Mouse (Mus musculus) neural tube, embryonic 11.5 days (tissue): ENCODE results near the gene Ldb3. TPM values are rescaled to one million over a fixed set of nuclear protein-coding genes. Genes with fewer than 3 reads are reported as not detected.

Experiments
- ATAC-seq: fragments of 200-750 bp; cut with Nextera tagmentation; 2 replicates; pipeline ENCODE4 v1.8.0; 2017; ENCODE audit warnings: moderate number of reproducible peaks, mild to moderate bottlenecking, moderate TSS enrichment, moderate library complexity; ENCODE audit not compliant: insufficient read depth, low FRiP score, low TSS enrichment
- DNase-seq: peaks from one replicate; pipeline ENCODE4 v3.0.0-alpha.2; 2015; ENCODE audit warnings: low spot score
- H3K27ac ChIP-seq: fragments of 300-500 bp; sonication (generic); 2 replicates; pipeline ENCODE4 v1.5.1; 2014; ENCODE audit warnings: low read depth, mild to moderate bottlenecking, low read length
- H3K27me3 ChIP-seq: fragments of 300-500 bp; sonication (generic); 2 replicates; pipeline ENCODE4 v1.6.1; 2014; ENCODE audit warnings: mild to moderate bottlenecking, low read length, mixed read lengths; ENCODE audit not compliant: control insufficient read depth, insufficient read depth
- H3K36me3 ChIP-seq: fragments of 300-500 bp; sonication (generic); 2 replicates; pipeline ENCODE4 v1.6.1; 2014; ENCODE audit warnings: mild to moderate bottlenecking, low read length, moderate library complexity, mixed read lengths; ENCODE audit not compliant: control insufficient read depth, insufficient read depth
- H3K4me1 ChIP-seq: fragments of 300-500 bp; sonication (generic); 2 replicates; pipeline ENCODE4 v1.6.1; 2014; ENCODE audit warnings: low read length, mixed read lengths; ENCODE audit not compliant: control insufficient read depth, insufficient read depth
- H3K4me2 ChIP-seq: fragments of 300-500 bp; sonication (generic); 2 replicates; pipeline ENCODE4 v1.6.1; 2014; ENCODE audit warnings: low read depth, mild to moderate bottlenecking, moderate library complexity
- H3K4me3 ChIP-seq: fragments of 300-500 bp; sonication (generic); 2 replicates; pipeline ENCODE4 v1.5.1; 2014; ENCODE audit warnings: low read depth, low read length
- H3K9ac ChIP-seq: fragments of 300-500 bp; sonication (generic); 2 replicates; pipeline ENCODE4 v1.6.1; 2014; ENCODE audit warnings: mild to moderate bottlenecking, low read length
- H3K9me3 ChIP-seq: fragments of 300-500 bp; sonication (generic); 2 replicates; pipeline ENCODE4 v1.6.1; 2016; ENCODE audit warnings: low read length; ENCODE audit not compliant: control insufficient read depth
- WGBS: fragments of 180-500 bp; shearing (Covaris S2); extraction: QIAGEN DNeasy Blood & Tissue Kit; methylation state at CpG from one replicate; pipeline ENCODE4 v1.1.7; 2014; 5-methylcytosine and 5-hydroxymethylcytosine counted together
- polyA plus RNA-seq: library from polyadenylated mRNA; unstranded; fragments of >200 nt; fragmentation: Nextera tagmentation; extraction: Ambion mirVana; gene quantifications from 2 replicates; pipeline ENCODE4 v1.2.1, GENCODE M21; 2014

Ldb3 gene
- polyA plus RNA-seq, 1 experiment from 2014 or later: 2.4 TPM

DNA sequence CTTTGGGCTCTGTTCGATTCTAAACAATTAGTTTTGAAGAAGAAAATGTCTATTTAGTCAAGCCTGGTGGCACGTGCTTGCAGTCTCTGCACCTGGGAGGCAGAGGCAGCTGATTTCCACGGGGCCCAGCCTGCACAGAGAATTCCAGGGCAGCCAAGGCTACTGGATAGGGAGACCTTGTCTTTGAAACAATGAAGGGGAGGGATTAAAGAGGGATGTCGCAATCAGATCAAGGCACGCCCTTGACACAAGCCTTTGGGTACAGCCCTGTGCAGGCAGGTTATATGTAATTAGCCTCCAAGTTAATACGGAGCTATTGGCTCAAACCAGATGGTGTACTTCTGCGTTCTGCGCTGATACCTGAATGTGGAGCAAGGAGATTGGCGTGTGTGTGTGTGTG lies 30.3 kb upstream of the Ldb3 start:
- Histone ChIP-seq H3K27me3 (peaks cover 12% of the 10 kb centered on the region; the same call in 1 of the 2 replicates), H3K36me3 (no peaks in the 10 kb centered on the region), H3K9me3 (no peaks in the 10 kb centered on the region), H3K4me3 (no peak overlapping the region), H3K4me2 (no peak overlapping the region), H3K9ac (no peak overlapping the region), H3K4me1 (no peaks in the 10 kb centered on the region), H3K27ac (no peak overlapping the region)
- no peak for ATAC-seq
- no peak for DNase-seq
- 41% methylated on average over 9 of the region's 9 CpGs for WGBS

DNA sequence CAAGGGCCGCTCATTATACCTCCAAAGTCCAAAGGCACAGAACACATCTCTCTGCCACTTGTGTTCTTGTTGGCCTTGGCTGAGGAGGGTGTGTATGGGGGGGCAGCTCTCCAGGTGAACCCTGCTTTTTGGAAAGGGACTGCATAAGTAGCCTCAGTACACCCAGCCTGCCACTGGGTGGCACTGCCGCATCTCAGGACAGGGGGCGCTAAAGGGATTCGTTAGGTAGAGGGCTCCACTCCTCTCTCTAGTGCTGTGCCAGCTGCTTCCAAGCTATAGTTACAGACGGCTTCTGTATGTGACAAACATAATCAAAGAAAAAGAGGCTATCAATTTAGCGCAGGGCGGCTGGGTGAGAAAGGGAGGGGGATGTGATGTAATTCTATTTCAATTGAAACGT lies 28.3 kb upstream of the Ldb3 start:
- 4% methylated on average over 8 of the region's 8 CpGs for WGBS
- Histone ChIP-seq H3K27me3 (peaks cover 13% of the 10 kb centered on the region; the same call in 1 of the 2 replicates), H3K36me3 (no peaks in the 10 kb centered on the region), H3K4me3 (no peak overlapping the region), H3K4me2 (no peak overlapping the region), H3K4me1 (no peaks in the 10 kb centered on the region), H3K27ac (no peak overlapping the region), H3K9me3 (no peaks in the 10 kb centered on the region), H3K9ac (no peak overlapping the region)
- peak; percentile 87 for DNase-seq
- peak; percentile 58; the same call in 1 of the 2 replicates for ATAC-seq

DNA sequence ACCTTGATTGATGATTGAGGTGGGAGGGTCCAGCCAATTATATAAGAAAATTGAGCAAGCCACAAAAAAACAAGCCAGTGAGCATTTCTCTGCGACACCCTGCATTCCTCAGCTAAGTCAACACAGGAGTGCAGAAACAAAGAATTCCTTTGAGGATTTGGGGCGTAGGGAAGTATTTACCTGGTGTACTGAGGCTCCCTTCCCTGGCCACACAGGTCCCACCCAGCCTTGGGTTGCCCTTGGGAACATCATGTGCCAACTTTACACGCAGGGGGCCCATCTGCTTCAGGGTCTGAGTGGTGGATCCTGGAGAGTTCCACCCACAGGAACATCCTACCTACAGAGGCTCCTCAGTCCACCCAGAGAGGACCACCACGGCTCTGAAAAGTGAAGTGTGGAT lies 27.1 kb upstream of the Ldb3 start:
- Histone ChIP-seq H3K9me3 (no peaks in the 10 kb centered on the region), H3K27ac (no peak overlapping the region), H3K4me1 (no peaks in the 10 kb centered on the region), H3K36me3 (no peaks in the 10 kb centered on the region), H3K4me3 (no peak overlapping the region), H3K9ac (no peak overlapping the region), H3K4me2 (no peak overlapping the region), H3K27me3 (peaks cover 13% of the 10 kb centered on the region; the same call in 1 of the 2 replicates)
- WGBS: 56% methylated on average over 4 of the region's 4 CpGs
- no peak for DNase-seq
- no peak for ATAC-seq

DNA sequence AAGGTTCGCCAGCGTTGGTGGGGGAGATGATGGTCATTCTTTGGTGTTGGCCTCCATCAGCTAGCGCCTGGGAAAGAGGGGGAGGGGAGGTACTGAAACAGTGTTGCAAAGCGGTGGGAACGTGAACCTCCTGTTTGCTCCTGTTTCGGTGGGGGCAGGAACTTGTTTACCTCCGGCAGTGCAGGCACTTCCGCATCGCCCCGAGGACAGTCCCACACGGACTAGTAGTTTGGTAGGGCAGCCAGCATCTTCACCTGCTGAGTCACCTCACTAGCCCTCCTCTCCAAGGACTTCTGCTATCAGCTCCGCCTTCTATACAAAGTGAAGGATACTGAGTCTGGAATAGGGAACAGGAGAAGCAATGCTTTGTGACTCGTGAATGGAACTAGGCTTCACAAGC lies 26.6 kb upstream of the Ldb3 start:
- Histone ChIP-seq H3K36me3 (no peaks in the 10 kb centered on the region), H3K9me3 (no peaks in the 10 kb centered on the region), H3K9ac (no peak overlapping the region), H3K27ac (no peak overlapping the region), H3K4me1 (no peaks in the 10 kb centered on the region), H3K4me2 (peak overlapping the region; percentile 35), H3K4me3 (no peak overlapping the region; the same call in 1 of the 2 replicates), H3K27me3 (peaks cover 13% of the 10 kb centered on the region; the same call in 1 of the 2 replicates)
- no peak for ATAC-seq
- 4% methylated on average over 13 of the region's 13 CpGs for WGBS
- DNase-seq: no peak

DNA sequence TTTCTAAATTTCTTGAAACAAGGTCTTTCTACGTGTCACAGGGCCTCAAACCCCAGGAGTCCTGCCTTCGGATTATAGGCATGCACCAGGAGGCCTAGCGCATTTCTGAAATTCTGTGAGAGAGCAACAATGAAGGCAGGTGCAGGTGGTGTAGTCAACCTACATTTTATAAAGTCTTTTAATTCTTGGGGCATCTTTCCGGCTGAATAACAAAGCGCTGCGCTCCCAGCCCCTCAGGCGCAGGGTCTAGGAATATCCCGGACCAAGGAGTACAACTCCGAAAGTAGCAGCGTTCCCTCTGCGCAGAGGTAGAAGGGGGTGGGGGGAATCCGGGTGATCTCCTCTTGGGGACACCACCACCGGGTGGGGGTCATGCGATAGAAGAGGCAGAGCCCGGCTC lies 26.1 kb upstream of the Ldb3 start:
- DNase-seq: no peak

DNA sequence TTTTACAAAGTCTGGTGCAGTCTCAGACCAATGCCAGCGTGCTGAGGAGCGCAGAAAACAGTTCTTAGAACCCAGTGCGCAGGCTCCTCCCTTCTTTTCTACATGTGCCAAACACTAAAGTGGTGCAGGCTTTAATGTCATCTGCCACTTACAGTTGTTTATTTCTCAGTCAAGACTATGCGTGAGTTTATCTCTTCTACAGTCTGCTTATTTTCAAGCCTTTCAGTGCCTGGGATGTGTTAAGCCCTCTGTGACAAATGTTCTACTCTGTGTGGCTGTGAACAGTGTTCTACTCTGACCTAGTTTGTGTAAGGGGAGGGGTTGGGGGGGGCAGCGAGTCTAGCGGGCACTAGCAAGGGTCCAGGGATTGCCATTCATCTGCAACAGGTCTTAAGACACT lies 25.0 kb upstream of the Ldb3 start:
- no peak for ATAC-seq
- no peak overlapping the region for H3K4me3 ChIP-seq
- no peak for DNase-seq
- H3K27me3 ChIP-seq: peaks cover 13% of the 10 kb centered on the region; the same call in 1 of the 2 replicates
- H3K9me3 ChIP-seq: no peaks in the 10 kb centered on the region
- no peaks in the 10 kb centered on the region for H3K36me3 ChIP-seq
- H3K27ac ChIP-seq: no peak overlapping the region
- H3K4me2 ChIP-seq: no peak overlapping the region
- H3K4me1 ChIP-seq: no peaks in the 10 kb centered on the region
- 66% methylated on average over 6 of the region's 6 CpGs for WGBS
- no peak overlapping the region for H3K9ac ChIP-seq

More for the DNA sequence above, 26.1 kb upstream of the Ldb3 start:
- WGBS: 9% methylated on average over 15 of the region's 15 CpGs
- Histone ChIP-seq H3K9ac (no peak overlapping the region), H3K4me1 (no peaks in the 10 kb centered on the region), H3K27me3 (peaks cover 13% of the 10 kb centered on the region; the same call in 1 of the 2 replicates), H3K4me3 (no peak overlapping the region; the same call in 1 of the 2 replicates), H3K36me3 (no peaks in the 10 kb centered on the region), H3K27ac (no peak overlapping the region), H3K9me3 (no peaks in the 10 kb centered on the region), H3K4me2 (peak overlapping the region; percentile 35)
- ATAC-seq: no peak

DNA sequence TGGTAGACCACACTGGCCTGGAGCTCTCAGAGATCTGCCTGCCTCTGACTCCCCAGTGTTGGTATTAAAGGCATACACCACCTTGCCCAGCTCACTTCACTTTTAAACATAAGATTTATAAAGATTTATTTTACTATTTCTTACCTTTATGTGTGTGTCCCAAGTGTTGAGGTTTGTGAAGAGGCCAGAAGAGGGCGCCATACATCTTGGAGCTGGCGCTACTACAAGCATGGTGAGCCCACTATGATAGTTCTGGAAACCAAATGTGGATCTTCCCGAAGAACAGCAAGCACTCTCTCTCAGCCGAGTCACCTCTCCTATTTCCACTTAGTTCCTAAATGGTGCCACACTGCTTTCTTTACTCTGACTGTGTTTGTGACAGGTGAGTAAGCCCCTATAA lies 23.7 kb upstream of the Ldb3 start:
- no peaks in the 10 kb centered on the region for H3K4me1 ChIP-seq
- H3K4me2 ChIP-seq: no peak overlapping the region
- H3K9me3 ChIP-seq: no peaks in the 10 kb centered on the region
- H3K4me3 ChIP-seq: no peak overlapping the region
- ATAC-seq (no peak), DNase-seq (no peak)
- 37% methylated on average over 4 of the region's 4 CpGs for WGBS
- H3K27ac ChIP-seq: no peak overlapping the region
- H3K36me3 ChIP-seq: no peaks in the 10 kb centered on the region
- peaks cover 13% of the 10 kb centered on the region; the same call in 1 of the 2 replicates for H3K27me3 ChIP-seq
- no peak overlapping the region for H3K9ac ChIP-seq

DNA sequence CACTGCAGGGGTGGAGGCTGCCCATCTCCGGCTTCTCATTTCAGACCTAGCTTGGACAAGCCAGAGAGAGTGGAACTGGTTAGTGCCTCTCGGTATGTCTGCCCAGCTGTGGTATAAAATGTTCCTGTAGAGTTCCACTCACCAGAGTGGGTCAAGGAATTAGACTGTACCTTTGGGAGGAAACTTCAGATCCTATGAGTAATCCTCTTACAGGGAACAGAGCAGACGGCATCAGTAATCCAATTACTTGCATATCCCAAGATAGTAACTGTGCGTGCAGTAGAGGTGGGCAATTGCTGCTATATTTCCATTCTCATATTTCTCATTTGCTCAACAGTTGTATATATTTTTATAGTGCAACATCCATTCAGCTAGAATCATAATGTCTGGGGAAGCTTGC lies 23.1 kb upstream of the Ldb3 start:
- Histone ChIP-seq H3K9me3 (no peaks in the 10 kb centered on the region), H3K27ac (no peak overlapping the region), H3K4me2 (no peak overlapping the region), H3K36me3 (no peaks in the 10 kb centered on the region), H3K4me3 (no peak overlapping the region), H3K4me1 (no peaks in the 10 kb centered on the region), H3K27me3 (peaks cover 13% of the 10 kb centered on the region; the same call in 1 of the 2 replicates), H3K9ac (no peak overlapping the region)
- DNase-seq: no peak
- no peak for ATAC-seq
- WGBS: 92% methylated on average over 4 of the region's 4 CpGs

DNA sequence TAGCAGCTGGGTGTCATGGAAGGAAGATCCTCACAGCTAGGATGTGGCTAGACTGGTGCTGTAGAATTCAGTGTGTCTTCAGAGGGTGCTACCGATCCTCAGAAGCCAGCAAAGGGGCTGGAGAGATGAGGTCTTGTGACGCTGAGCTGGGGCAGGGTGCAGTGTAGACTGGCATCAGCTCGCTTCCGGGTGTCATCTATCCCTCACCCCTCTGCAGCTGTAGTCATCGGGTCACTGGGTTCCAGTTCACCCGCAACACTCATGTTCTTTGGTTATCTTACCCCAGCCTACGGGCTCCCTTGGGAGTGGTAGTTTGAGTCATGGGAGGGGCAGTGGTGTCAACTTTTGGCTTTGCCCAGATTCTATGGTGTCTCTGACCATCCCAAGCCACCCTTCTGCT lies 13.4 kb upstream of the Ldb3 start:
- Histone ChIP-seq H3K4me2 (no peak overlapping the region), H3K27ac (no peak overlapping the region), H3K9me3 (no peaks in the 10 kb centered on the region), H3K36me3 (no peaks in the 10 kb centered on the region), H3K9ac (no peak overlapping the region), H3K4me1 (no peaks in the 10 kb centered on the region), H3K27me3 (no peaks in the 10 kb centered on the region), H3K4me3 (no peak overlapping the region)
- DNase-seq (no peak), ATAC-seq (no peak)
- 94% methylated on average over 7 of the region's 7 CpGs for WGBS
